Mouse (Mus musculus) heart, postnatal 25 days (tissue): ENCODE measurements at regions not wholly inside any gene's neighbourhood (a gene's known extent, or its start where the extent isn't known, plus 50 kb on each side); places are given as distances from the start of the nearest gene placed in this dataset.

Source experiments
- DNase-seq: peaks from one replicate; pipeline ENCODE4 v3.0.0; 2022; ENCODE audit warnings: low spot score
- intact Hi-C: fragments of 180-260 bp; cut with DNase I; formaldehyde crosslinking; loops from one replicate; pipeline ENCODE4 v1.15.1; 2025

DNA sequence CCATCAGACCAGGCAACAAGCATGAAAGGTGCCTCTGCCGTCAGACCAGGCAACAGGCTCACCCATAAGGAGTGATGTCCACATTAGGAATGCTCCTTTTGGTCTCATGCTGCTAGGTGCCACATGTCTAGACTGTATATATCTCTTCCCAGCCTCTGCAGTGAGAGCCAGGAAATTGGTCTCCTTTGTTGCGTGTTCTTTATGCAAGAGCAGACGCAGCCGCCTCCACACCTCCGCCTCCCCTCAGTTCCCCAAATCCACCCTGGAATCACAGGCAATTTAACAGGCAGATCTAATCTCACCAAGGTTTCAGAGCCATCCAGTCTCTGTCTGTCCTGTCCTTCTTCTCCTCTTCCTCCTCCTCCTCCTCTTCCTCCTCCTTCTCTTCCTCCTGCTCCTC, 207.0 kb downstream of the CK137956 start:
- intact Hi-C loops: no loop called here

GRCm38 (mm10) chr4:127758961-127759360, 211.8 kb downstream of the CK137956 start:
- intact Hi-C loops: no loop called here

More for the DNA sequence above, 207.0 kb downstream of the CK137956 start:
- DNase-seq: no peak

DNA sequence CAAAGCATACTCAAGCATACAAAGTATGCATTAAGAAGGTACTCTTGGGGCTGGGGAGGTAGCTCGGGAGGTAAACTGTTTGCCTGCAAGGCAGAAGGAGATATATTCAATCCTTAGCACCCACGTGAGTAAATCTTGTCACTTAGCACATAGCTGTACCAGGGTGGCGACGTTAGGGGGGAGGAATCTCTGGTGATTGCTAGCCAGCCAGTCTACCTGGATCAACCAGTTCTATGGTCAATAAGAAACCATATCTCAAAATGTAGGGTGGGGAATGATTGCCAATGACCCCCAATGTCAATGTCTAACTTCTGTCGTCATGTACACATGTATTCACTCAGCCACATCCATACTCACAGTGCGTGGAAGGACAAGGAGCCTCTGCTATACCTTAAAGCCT, 214.5 kb downstream of the CK137956 start:
- intact Hi-C loops: no loop called here
- DNase-seq: no peak

More at GRCm38 (mm10) chr4:127758961-127759360, 211.8 kb downstream of the CK137956 start:
- DNase-seq: no peak

DNA sequence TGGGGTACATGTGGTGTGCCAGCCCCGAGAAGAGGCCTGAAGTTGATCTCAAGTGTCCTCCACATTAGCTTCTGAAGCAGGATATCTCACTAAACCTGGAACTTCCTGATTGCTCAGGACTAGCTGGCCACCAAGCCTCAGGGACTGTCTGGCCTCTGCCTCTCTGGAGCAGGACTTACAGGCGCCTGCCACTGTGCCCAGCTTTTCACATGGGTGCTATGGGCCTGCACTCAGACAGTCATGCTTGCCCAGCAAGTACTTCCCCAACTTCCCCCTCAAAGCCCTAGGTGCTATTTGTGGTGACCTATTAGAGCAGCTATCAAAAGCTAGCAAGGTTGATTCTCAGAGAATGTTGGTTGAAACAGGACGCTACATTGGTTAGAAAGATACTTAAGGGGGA, 220.0 kb downstream of the CK137956 start:
- intact Hi-C loops: no loop called here
- no peak for DNase-seq

- intact Hi-C loops: no loop called here
- DNase-seq: no peak
Observed at GRCm38 (mm10) chr4:127747876-127748275, 222.9 kb downstream of the CK137956 start.

GRCm38 (mm10) chr4:127736781-127737180, 234.0 kb downstream of the CK137956 start:
- intact Hi-C loops: no loop called here

GRCm38 (mm10) chr4:127736151-127736550, 234.6 kb downstream of the CK137956 start:
- intact Hi-C loops: no loop called here

More at GRCm38 (mm10) chr4:127736781-127737180, 234.0 kb downstream of the CK137956 start:
- no peak for DNase-seq

DNA sequence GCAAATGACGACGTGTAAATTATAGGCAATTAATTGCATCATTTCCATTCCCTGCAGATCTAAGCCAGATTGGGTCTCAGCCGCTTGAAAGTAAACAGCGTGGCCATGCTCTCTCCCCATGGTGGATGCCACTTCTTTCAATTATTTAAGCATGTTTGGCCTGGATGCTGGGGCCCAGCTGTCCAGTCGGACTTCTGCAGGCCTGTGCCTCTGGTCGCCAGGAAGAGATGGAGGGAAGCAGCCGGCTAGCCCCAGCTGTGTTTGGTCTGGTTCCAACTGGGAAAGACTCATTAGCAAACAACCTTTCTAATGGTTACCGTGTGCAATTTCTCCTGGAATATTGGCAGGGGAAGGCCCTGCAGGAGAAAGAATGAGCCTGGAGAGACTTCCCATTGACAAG, 236.1 kb downstream of the CK137956 start:
- intact Hi-C loops: no loop called here
- DNase-seq: no peak

More at GRCm38 (mm10) chr4:127736151-127736550, 234.6 kb downstream of the CK137956 start:
- no peak for DNase-seq

DNA sequence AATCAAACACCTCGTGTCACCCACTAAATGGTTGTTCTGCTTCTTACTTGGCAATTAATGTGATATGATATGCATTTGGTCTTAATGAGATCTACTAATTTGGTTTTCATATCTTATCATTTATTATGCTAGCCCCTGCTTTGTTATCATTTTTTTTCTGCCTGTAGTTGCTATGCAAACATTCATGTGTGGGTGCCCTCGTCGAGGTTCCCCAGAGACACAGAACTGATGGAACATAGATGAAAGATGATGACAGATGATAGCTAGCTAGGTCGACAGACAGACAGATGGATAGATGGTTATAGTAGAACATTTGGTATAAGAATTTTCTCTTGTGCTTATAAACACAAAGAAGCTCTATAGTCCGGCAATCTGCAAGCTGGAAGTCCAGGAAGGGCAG, 252.1 kb downstream of the CK137956 start:
- intact Hi-C loops: no loop called here

GRCm38 (mm10) chr4:127712274-127712673, 258.5 kb downstream of the CK137956 start:
- intact Hi-C loops: no loop called here

More for the DNA sequence above, 252.1 kb downstream of the CK137956 start:
- no peak for DNase-seq

DNA sequence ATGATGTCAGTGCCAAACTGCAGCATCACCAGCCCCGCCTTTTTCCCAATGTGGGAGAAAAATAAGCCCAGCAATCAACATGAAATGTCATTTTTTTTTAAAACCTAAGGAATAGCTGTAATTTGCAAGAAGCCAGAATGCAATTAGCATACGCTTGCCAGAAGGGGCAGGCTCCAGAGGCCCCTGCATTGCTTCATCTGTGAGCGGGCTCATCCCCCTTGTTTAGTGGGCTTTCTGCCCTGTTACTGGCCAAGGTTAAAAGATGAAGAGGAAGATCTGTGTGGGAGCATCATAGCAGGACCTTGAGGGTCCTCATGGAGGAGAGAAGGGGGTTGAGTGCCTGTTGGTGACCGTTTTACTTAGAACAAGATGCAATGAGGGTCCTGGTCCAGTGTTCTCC, 259.9 kb downstream of the CK137956 start:
- intact Hi-C loops: no loop called here
- DNase-seq: no peak

More at GRCm38 (mm10) chr4:127712274-127712673, 258.5 kb downstream of the CK137956 start:
- no peak for DNase-seq

DNA sequence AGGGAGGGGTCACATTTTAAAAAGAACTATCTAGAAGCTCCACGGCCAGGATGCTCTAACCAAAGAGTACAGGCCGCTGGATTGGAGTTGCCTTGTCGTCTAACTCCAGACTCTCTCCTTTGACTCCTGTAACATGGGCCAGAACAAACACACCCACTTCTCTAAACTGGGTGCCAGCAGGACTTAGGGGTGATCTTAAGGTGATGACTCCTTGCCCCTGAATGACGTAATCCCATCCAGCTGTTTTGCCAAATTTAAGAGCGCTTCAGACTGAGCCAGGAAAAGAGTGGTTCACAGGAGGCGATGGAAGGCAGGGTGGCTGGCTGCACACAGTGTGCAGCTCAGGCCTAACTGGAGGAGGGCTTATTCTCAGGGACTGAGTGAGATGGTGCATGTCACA, 261.0 kb downstream of the CK137956 start:
- intact Hi-C loops: no loop called here
- DNase-seq: no peak

GRCm38 (mm10) chr4:127708186-127708585, 262.6 kb downstream of the CK137956 start:
- intact Hi-C loops: no loop called here
- DNase-seq: no peak

GRCm38 (mm10) chr4:127707126-127707525, 263.6 kb downstream of the CK137956 start:
- no peak for DNase-seq
- intact Hi-C loops: no loop called here

GRCm38 (mm10) chr4:127701651-127702050, 269.1 kb downstream of the CK137956 start:
- DNase-seq: no peak
- intact Hi-C loops: no loop called here

DNA sequence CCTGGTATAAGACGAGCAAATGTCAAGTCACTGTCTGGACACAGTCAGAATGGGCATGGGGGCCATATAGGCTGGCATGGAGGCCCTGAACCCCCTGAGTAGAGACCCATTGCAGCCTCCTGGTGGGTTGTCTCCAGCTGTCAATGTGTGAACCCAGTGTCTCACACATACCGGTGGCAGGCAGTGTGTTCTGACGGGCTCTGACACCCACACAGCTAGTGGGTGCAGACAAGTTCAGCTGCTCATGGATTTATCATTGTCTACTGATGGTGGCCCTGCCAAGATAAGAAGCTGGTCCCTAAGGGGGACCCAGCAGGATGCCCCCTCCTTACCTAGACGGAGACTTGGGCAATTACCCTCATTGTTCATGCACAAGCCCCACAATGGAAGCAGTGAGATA, 280.8 kb downstream of the CK137956 start:
- no peak for DNase-seq
- intact Hi-C loops: no loop called here

DNA sequence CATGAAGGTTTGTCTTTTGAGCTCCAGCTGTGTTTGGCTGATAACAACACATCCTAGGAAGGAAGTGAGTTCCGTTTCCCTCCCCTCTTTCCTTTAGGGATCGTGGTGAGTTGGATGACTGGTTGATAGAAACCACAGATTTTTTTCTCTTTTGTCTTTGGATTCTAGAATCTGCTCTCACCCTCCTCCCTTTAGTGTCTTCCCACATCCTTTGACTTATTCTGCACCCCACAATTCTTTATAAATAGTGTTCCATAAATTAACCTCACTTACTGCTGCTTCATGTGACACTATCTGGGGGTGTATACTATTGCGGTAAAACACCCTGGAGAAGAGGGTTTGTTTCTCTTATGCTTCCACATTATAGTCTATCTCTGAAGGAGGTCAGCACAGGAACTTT, 285.7 kb downstream of the CK137956 start:
- intact Hi-C loops: no loop called here

DNA sequence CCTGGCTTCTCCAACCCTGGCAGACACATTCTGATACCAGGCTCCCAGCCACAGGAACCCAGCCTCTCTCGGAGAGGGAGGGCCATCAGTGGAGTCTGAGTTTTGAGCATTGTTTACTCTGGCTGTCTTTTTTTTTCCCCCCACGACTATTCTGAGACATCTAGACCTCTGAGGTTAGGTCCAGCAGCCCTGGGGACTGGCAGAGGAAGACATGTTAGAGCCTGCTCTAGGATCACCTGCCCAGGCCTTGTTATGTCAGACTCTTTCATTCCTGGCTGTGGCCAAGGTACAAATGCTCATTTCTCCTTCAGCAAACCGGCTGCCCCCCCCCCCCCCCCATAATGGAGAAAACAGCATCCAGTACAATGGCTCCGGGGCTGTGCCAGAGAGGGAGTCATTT, 291.4 kb downstream of the CK137956 start:
- intact Hi-C loops: no loop called here

More for the DNA sequence above, 285.7 kb downstream of the CK137956 start:
- no peak for DNase-seq

GRCm38 (mm10) chr4:127678437-127678836, 292.3 kb downstream of the CK137956 start:
- intact Hi-C loops: no loop called here
- no peak for DNase-seq

More for the DNA sequence above, 291.4 kb downstream of the CK137956 start:
- no peak for DNase-seq

- intact Hi-C loops: no loop called here
Observed at GRCm38 (mm10) chr4:127675745-127676315, 294.9 kb downstream of the CK137956 start.

GRCm38 (mm10) chr4:127659950-127660349, 302.0 kb upstream of the Gjb5 start:
- no peak for DNase-seq
- intact Hi-C loops: no loop called here

More at GRCm38 (mm10) chr4:127675745-127676315, 294.9 kb downstream of the CK137956 start:
- DNase-seq: no peak

- DNase-seq: no peak
- intact Hi-C loops: no loop called here
Observed at GRCm38 (mm10) chr4:127651601-127652000, 293.6 kb upstream of the Gjb5 start.
